Mouse (Mus musculus) MEL (cell line): ENCODE measurements around the gene Alox5ap. TPM values are rescaled to one million over a fixed set of nuclear protein-coding genes. Genes with fewer than 3 reads are reported as not detected.

ENCODE experiments used
- DNase-seq: peaks from one replicate; pipeline ENCODE4 v3.0.0; 2011; ENCODE audit warnings: low read depth, low spot score
- H3K27ac ChIP-seq: 2 replicates; pipeline ENCODE4 v1.5.1; 2012; ENCODE audit warnings: low read depth, mild to moderate bottlenecking, control low read depth, low read length, moderate library complexity; ENCODE audit not compliant: control insufficient read depth
- H3K27me3 ChIP-seq, 2 experiments: fragments of 150-350 bp in 1 of 2; sonication (generic) in 1 of 2; 2 replicates each; pipeline ENCODE4 v1.6.1; 2012; ENCODE audit warnings: low read length in 2 of 2, mild to moderate bottlenecking in 2 of 2, improper control_type of control experiment in 1 of 2, moderate library complexity in 1 of 2; ENCODE audit not compliant: insufficient read depth in 2 of 2, control insufficient read depth in 1 of 2
- H3K36me3 ChIP-seq, 2 experiments: 2 replicates each; pipeline ENCODE4 v1.6.1; 2012 to 2014; ENCODE audit warnings: low read length in 2 of 2, improper control_type of control experiment in 1 of 2, inconsistent platforms in 1 of 2, mild to moderate bottlenecking in 1 of 2; ENCODE audit not compliant: insufficient read depth in 2 of 2, control insufficient read depth in 1 of 2
- H3K4me1 ChIP-seq, 2 experiments: fragments of 150-350 bp in 1 of 2; sonication (generic) in 1 of 2; 2 replicates each; pipeline ENCODE4 v1.6.1; 2012; ENCODE audit warnings: low read length in 2 of 2, improper control_type of control experiment in 1 of 2, mild to moderate bottlenecking in 1 of 2; ENCODE audit not compliant: insufficient read depth in 2 of 2, control insufficient read depth in 1 of 2
- H3K4me3 ChIP-seq, 2 experiments: fragments of 150-350 bp in 1 of 2; sonication (generic) in 1 of 2; 2 replicates each; pipeline ENCODE4 v1.5.1; 2012; ENCODE audit warnings: low read depth in 2 of 2, low read length in 2 of 2, mild to moderate bottlenecking in 2 of 2, moderate library complexity in 2 of 2, control low read depth in 1 of 2, improper control_type of control experiment in 1 of 2; ENCODE audit not compliant: control insufficient read depth in 1 of 2, insufficient read depth in 1 of 2
- H3K79me2 ChIP-seq: 2 replicates; pipeline ENCODE4 v1.6.1; 2012; ENCODE audit warnings: mild to moderate bottlenecking, low read length, moderate library complexity; ENCODE audit not compliant: control insufficient read depth, poor library complexity, insufficient read depth
- H3K9ac ChIP-seq: 2 replicates; pipeline ENCODE4 v1.6.1; 2012; ENCODE audit warnings: low read depth, mild to moderate bottlenecking, control low read depth, low read length, moderate library complexity; ENCODE audit not compliant: control insufficient read depth, poor library complexity, severe bottlenecking
- H3K9me3 ChIP-seq: fragments of 150-350 bp; sonication (generic); replicated peaks from 2 replicates; pipeline ENCODE4 v1.6.1; 2012; ENCODE audit warnings: mild to moderate bottlenecking, low read length, improper control_type of control experiment, moderate library complexity; ENCODE audit not compliant: insufficient read depth
- BHLHE40 ChIP-seq: IDR thresholded peaks from 2 replicates; pipeline ENCODE4 v1.6.1; 2012; ENCODE audit warnings: low read depth, mild to moderate bottlenecking, inconsistent platforms, low read length, improper control_type of control experiment, borderline replicate concordance
- CTCF ChIP-seq, 3 experiments: IDR thresholded peaks in 2 of 3; conservative IDR thresholded peaks in 1 of 3; 2 replicates each; pipeline ENCODE4 v1.5.1; 2011 to 2012; ENCODE audit warnings: low read length in 3 of 3, low read depth in 2 of 3, mild to moderate bottlenecking in 2 of 3, improper control_type of control experiment in 1 of 3, inconsistent platforms in 1 of 3, mixed read lengths in 1 of 3, moderate library complexity in 1 of 3; ENCODE audit not compliant: control insufficient read depth in 1 of 3, insufficient read depth in 1 of 3, poor library complexity in 1 of 3, severe bottlenecking in 1 of 3
- E2F4 ChIP-seq: IDR thresholded peaks from 2 replicates; pipeline ENCODE4 v1.6.1; 2011; ENCODE audit warnings: low read depth, low read length, improper control_type of control experiment, borderline replicate concordance
- ELF1 ChIP-seq: IDR thresholded peaks from 2 replicates; pipeline ENCODE4 v1.6.1; 2014; ENCODE audit warnings: low read depth, mild to moderate bottlenecking, inconsistent platforms, low read length, improper control_type of control experiment, moderate library complexity
- EP300 ChIP-seq, 2 experiments: IDR thresholded peaks; 2 replicates each; pipeline ENCODE4 v1.6.1; 2011; ENCODE audit warnings: improper control_type of control experiment in 2 of 2, low read length in 2 of 2, low read depth in 1 of 2, mild to moderate bottlenecking in 1 of 2
- JUND ChIP-seq: IDR thresholded peaks from 2 replicates; pipeline ENCODE4 v1.6.1; 2011; ENCODE audit warnings: low read depth, mild to moderate bottlenecking, improper control_type of control experiment, low read length
- KAT2A ChIP-seq: conservative IDR thresholded peaks from 2 replicates; pipeline ENCODE4 v1.6.1; 2012; ENCODE audit warnings: low read depth, low read length, improper control_type of control experiment, inconsistent platforms
- MAFK ChIP-seq: IDR thresholded peaks from 2 replicates; pipeline ENCODE4 v1.6.1; 2011; ENCODE audit warnings: low read depth, mild to moderate bottlenecking, low read length, improper control_type of control experiment, borderline replicate concordance
- MAX ChIP-seq: IDR thresholded peaks from 2 replicates; pipeline ENCODE4 v1.6.1; 2011; ENCODE audit warnings: low read length, improper control_type of control experiment
- MXI1 ChIP-seq: IDR thresholded peaks from 2 replicates; pipeline ENCODE4 v1.6.1; 2011; ENCODE audit warnings: mild to moderate bottlenecking, low read depth, low read length, improper control_type of control experiment
- MYC ChIP-seq: IDR thresholded peaks from 2 replicates; pipeline ENCODE4 v1.6.1; 2011; ENCODE audit warnings: low read depth, mild to moderate bottlenecking, low read length, improper control_type of control experiment, moderate library complexity
- NRF1 ChIP-seq: IDR thresholded peaks from 2 replicates; pipeline ENCODE4 v1.6.1; 2014; ENCODE audit warnings: low read depth, mild to moderate bottlenecking, inconsistent platforms, low read length, improper control_type of control experiment, moderate library complexity; ENCODE audit not compliant: poor library complexity, insufficient read depth, severe bottlenecking
- RAD21 ChIP-seq: IDR thresholded peaks from 2 replicates; pipeline ENCODE4 v1.6.1; 2011; ENCODE audit warnings: mild to moderate bottlenecking, low read depth, low read length, improper control_type of control experiment
- SIN3A ChIP-seq: IDR thresholded peaks from 2 replicates; pipeline ENCODE4 v1.6.1; 2012; ENCODE audit warnings: low read length, improper control_type of control experiment, inconsistent platforms
- SMC3 ChIP-seq: IDR thresholded peaks from 2 replicates; pipeline ENCODE4 v1.6.1; 2011; ENCODE audit warnings: low read depth, low read length, improper control_type of control experiment
- TBP ChIP-seq: IDR thresholded peaks from 2 replicates; pipeline ENCODE4 v1.8.0; 2011; ENCODE audit warnings: low read depth, low read length, improper control_type of control experiment
- TCF12 ChIP-seq: IDR thresholded peaks from 2 replicates; pipeline ENCODE4 v1.6.1; 2014; ENCODE audit warnings: low read depth, mild to moderate bottlenecking, inconsistent platforms, low read length, improper control_type of control experiment, moderate library complexity
- USF1 ChIP-seq: IDR thresholded peaks from 2 replicates; pipeline ENCODE4 v1.6.1; 2014; ENCODE audit warnings: low read depth, mild to moderate bottlenecking, inconsistent platforms, low read length, improper control_type of control experiment, moderate library complexity
- USF2 ChIP-seq, 2 experiments: IDR thresholded peaks; 2 replicates each; pipeline ENCODE4 v1.6.1; 2011 to 2012; ENCODE audit warnings: improper control_type of control experiment in 2 of 2, low read length in 2 of 2, borderline replicate concordance in 1 of 2, inconsistent platforms in 1 of 2, low read depth in 1 of 2, mild to moderate bottlenecking in 1 of 2; ENCODE audit not compliant: insufficient read depth in 1 of 2
- ZC3H11A ChIP-seq: IDR thresholded peaks from 2 replicates; pipeline ENCODE4 v1.6.1; 2012; ENCODE audit warnings: low read depth, mild to moderate bottlenecking, inconsistent platforms, low read length, improper control_type of control experiment
- ZKSCAN1 ChIP-seq: IDR thresholded peaks from 2 replicates; pipeline ENCODE4 v1.6.1; 2012; ENCODE audit warnings: low read depth, mild to moderate bottlenecking, inconsistent platforms, low read length, improper control_type of control experiment, moderate library complexity
- ZNF384 ChIP-seq: IDR thresholded peaks from 2 replicates; pipeline ENCODE4 v1.6.1; 2012; ENCODE audit warnings: low read depth, mild to moderate bottlenecking, inconsistent platforms, low read length, improper control_type of control experiment
- polyA plus RNA-seq, 2 experiments: library from polyadenylated mRNA; stranded (reverse) in 1 of 2; unstranded in 1 of 2; fragments of >175 nt in 1 of 2; fragments of >200 nt in 1 of 2; gene quantifications; 2 replicates each; pipeline versions ENCODE4 v1.2.1 to v1.2.4; 2012; ENCODE audit warnings: low replicate concordance in 2 of 2, low read depth in 1 of 2; ENCODE audit not compliant: insufficient read length in 2 of 2, insufficient read depth in 1 of 2, missing spikeins in 1 of 2
- total RNA-seq: library from RNA; depleted of rRNA; stranded (reverse); fragments of 300-350 nt; gene quantifications from 2 replicates; pipeline ENCODE4 v1.2.3, GENCODE M21; 2012

Alox5ap gene
- total and polyA plus RNA-seq, 3 experiments = 56.4 to 157 TPM; not detected in 1

GRCm38 (mm10) chr5:149261449-149261848, 3.1 kb upstream of the Alox5ap start:
- DNase-seq = peak; percentile 77
- no peak for TF ChIP-seq NRF1
- peak in 2 of 3 experiments; percentile 64 to 72; a peak in 5 of 6 replicates for TF ChIP-seq CTCF (IDR thresholded peaks at IDR 0.05 in 2 of 3, conservative IDR thresholded peaks at IDR 0.05 in 1 of 3; ENCODE audit: control insufficient read depth in 1 of 3, insufficient read depth in 1 of 3, low read depth in 2 of 3, low read length in 3 of 3, poor library complexity in 1 of 3, severe bottlenecking in 1 of 3)
- no peak for TF ChIP-seq USF2 (IDR thresholded peaks at IDR 0.05; ENCODE audit: borderline replicate concordance in 1 of 2, insufficient read depth in 1 of 2, low read depth in 1 of 2, low read length in 2 of 2)
- no peak for TF ChIP-seq ZKSCAN1
- peak; percentile 70; the same call in 1 of the 2 replicates for TF ChIP-seq ELF1
- TF ChIP-seq SMC3 = peak; percentile 72
- peak; percentile 56 for TF ChIP-seq USF1
- no peak for TF ChIP-seq KAT2A
- TF ChIP-seq BHLHE40 = peak; percentile 56
- no peak for TF ChIP-seq TCF12
- TF ChIP-seq EP300 (IDR thresholded peaks at IDR 0.05; ENCODE audit: low read depth in 1 of 2, low read length in 2 of 2) = no peak
- 0 out of 2 replicates have a peak, but pooled peaks have one; percentile 49 for TF ChIP-seq MYC
- TF ChIP-seq E2F4 = no peak
- 0 out of 2 replicates have a peak, but pooled peaks have one; percentile 31 for TF ChIP-seq SIN3A
- peak; percentile 23; the same call in 1 of the 2 replicates for TF ChIP-seq ZC3H11A
- peak; percentile 71; the same call in 1 of the 2 replicates for TF ChIP-seq MXI1
- no peak for TF ChIP-seq ZNF384
- no peak for TF ChIP-seq MAX
- peak; percentile 44; the same call in 1 of the 2 replicates for TF ChIP-seq TBP
- no peak for TF ChIP-seq JUND
- TF ChIP-seq RAD21 = peak; percentile 59
- no peak for TF ChIP-seq MAFK
- Histone ChIP-seq H3K27ac (no peak overlapping the region), H3K79me2 (no peaks in the 10 kb centered on the region), H3K4me1 (peaks cover 3 to 13% of the 10 kb centered on the region in 2 experiments; a peak in 3 of 4 replicates), H3K9me3 (no peaks in the 10 kb centered on the region), H3K27me3 (no peaks in the 10 kb centered on the region), H3K4me3 (no peak overlapping the region), H3K9ac (no peak overlapping the region), H3K36me3 (peaks cover 0 to 5% of the 10 kb centered on the region in 2 experiments; a peak in 2 of 4 replicates)
